Mouse (Mus musculus) MEL (cell line): Measurements from ENCODE around the gene Slc25a25. TPM values are rescaled to one million over a fixed set of nuclear protein-coding genes. Genes with fewer than 3 reads are reported as not detected.

ENCODE experiments used
- DNase-seq: peaks from one replicate; pipeline ENCODE4 v3.0.0; 2011; ENCODE audit warnings: low read depth, low spot score
- H3K27ac ChIP-seq: 2 replicates; pipeline ENCODE4 v1.5.1; 2012; ENCODE audit warnings: low read depth, mild to moderate bottlenecking, control low read depth, low read length, moderate library complexity; ENCODE audit not compliant: control insufficient read depth
- H3K27me3 ChIP-seq, 2 experiments: fragments of 150-350 bp in 1 of 2; sonication (generic) in 1 of 2; 2 replicates each; pipeline ENCODE4 v1.6.1; 2012; ENCODE audit warnings: low read length in 2 of 2, mild to moderate bottlenecking in 2 of 2, improper control_type of control experiment in 1 of 2, moderate library complexity in 1 of 2; ENCODE audit not compliant: insufficient read depth in 2 of 2, control insufficient read depth in 1 of 2
- H3K36me3 ChIP-seq, 2 experiments: 2 replicates each; pipeline ENCODE4 v1.6.1; 2012 to 2014; ENCODE audit warnings: low read length in 2 of 2, improper control_type of control experiment in 1 of 2, inconsistent platforms in 1 of 2, mild to moderate bottlenecking in 1 of 2; ENCODE audit not compliant: insufficient read depth in 2 of 2, control insufficient read depth in 1 of 2
- H3K4me1 ChIP-seq, 2 experiments: fragments of 150-350 bp in 1 of 2; sonication (generic) in 1 of 2; 2 replicates each; pipeline ENCODE4 v1.6.1; 2012; ENCODE audit warnings: low read length in 2 of 2, improper control_type of control experiment in 1 of 2, mild to moderate bottlenecking in 1 of 2; ENCODE audit not compliant: insufficient read depth in 2 of 2, control insufficient read depth in 1 of 2
- H3K4me3 ChIP-seq, 2 experiments: fragments of 150-350 bp in 1 of 2; sonication (generic) in 1 of 2; 2 replicates each; pipeline ENCODE4 v1.5.1; 2012; ENCODE audit warnings: low read depth in 2 of 2, low read length in 2 of 2, mild to moderate bottlenecking in 2 of 2, moderate library complexity in 2 of 2, control low read depth in 1 of 2, improper control_type of control experiment in 1 of 2; ENCODE audit not compliant: control insufficient read depth in 1 of 2, insufficient read depth in 1 of 2
- H3K79me2 ChIP-seq: 2 replicates; pipeline ENCODE4 v1.6.1; 2012; ENCODE audit warnings: mild to moderate bottlenecking, low read length, moderate library complexity; ENCODE audit not compliant: control insufficient read depth, poor library complexity, insufficient read depth
- H3K9ac ChIP-seq: 2 replicates; pipeline ENCODE4 v1.6.1; 2012; ENCODE audit warnings: low read depth, mild to moderate bottlenecking, control low read depth, low read length, moderate library complexity; ENCODE audit not compliant: control insufficient read depth, poor library complexity, severe bottlenecking
- H3K9me3 ChIP-seq: fragments of 150-350 bp; sonication (generic); replicated peaks from 2 replicates; pipeline ENCODE4 v1.6.1; 2012; ENCODE audit warnings: mild to moderate bottlenecking, low read length, improper control_type of control experiment, moderate library complexity; ENCODE audit not compliant: insufficient read depth
- CTCF ChIP-seq, 3 experiments: IDR thresholded peaks in 2 of 3; conservative IDR thresholded peaks in 1 of 3; 2 replicates each; pipeline ENCODE4 v1.5.1; 2011 to 2012; ENCODE audit warnings: low read length in 3 of 3, low read depth in 2 of 3, mild to moderate bottlenecking in 2 of 3, improper control_type of control experiment in 1 of 3, inconsistent platforms in 1 of 3, mixed read lengths in 1 of 3, moderate library complexity in 1 of 3; ENCODE audit not compliant: control insufficient read depth in 1 of 3, insufficient read depth in 1 of 3, poor library complexity in 1 of 3, severe bottlenecking in 1 of 3
- E2F4 ChIP-seq: IDR thresholded peaks from 2 replicates; pipeline ENCODE4 v1.6.1; 2011; ENCODE audit warnings: low read depth, low read length, improper control_type of control experiment, borderline replicate concordance
- ETS1 ChIP-seq: IDR thresholded peaks from 2 replicates; pipeline ENCODE4 v1.6.1; 2012; ENCODE audit warnings: low read depth, mild to moderate bottlenecking, inconsistent platforms, low read length, improper control_type of control experiment, moderate library complexity
- GABPA ChIP-seq: IDR thresholded peaks from 2 replicates; pipeline ENCODE4 v1.6.1; 2012; ENCODE audit warnings: low read depth, mild to moderate bottlenecking, inconsistent platforms, low read length, improper control_type of control experiment, moderate library complexity
- HCFC1 ChIP-seq: IDR thresholded peaks from 2 replicates; pipeline ENCODE4 v1.6.1; 2012; ENCODE audit warnings: low read depth, mild to moderate bottlenecking, inconsistent platforms, low read length, improper control_type of control experiment, moderate library complexity
- JUND ChIP-seq: IDR thresholded peaks from 2 replicates; pipeline ENCODE4 v1.6.1; 2011; ENCODE audit warnings: low read depth, mild to moderate bottlenecking, improper control_type of control experiment, low read length
- KAT2A ChIP-seq: conservative IDR thresholded peaks from 2 replicates; pipeline ENCODE4 v1.6.1; 2012; ENCODE audit warnings: low read depth, low read length, improper control_type of control experiment, inconsistent platforms
- MAFK ChIP-seq: IDR thresholded peaks from 2 replicates; pipeline ENCODE4 v1.6.1; 2011; ENCODE audit warnings: low read depth, mild to moderate bottlenecking, low read length, improper control_type of control experiment, borderline replicate concordance
- MAZ ChIP-seq: IDR thresholded peaks from 2 replicates; pipeline ENCODE4 v1.6.1; 2012; ENCODE audit warnings: low read depth, mild to moderate bottlenecking, inconsistent platforms, low read length, improper control_type of control experiment
- MEF2A ChIP-seq: IDR thresholded peaks from 2 replicates; pipeline ENCODE4 v1.6.1; 2014; ENCODE audit warnings: low read depth, mild to moderate bottlenecking, inconsistent platforms, low read length, improper control_type of control experiment; ENCODE audit not compliant: poor library complexity, insufficient replicate concordance, severe bottlenecking; ENCODE audit errors: extremely low read depth
- MXI1 ChIP-seq: IDR thresholded peaks from 2 replicates; pipeline ENCODE4 v1.6.1; 2011; ENCODE audit warnings: mild to moderate bottlenecking, low read depth, low read length, improper control_type of control experiment
- MYC ChIP-seq: IDR thresholded peaks from 2 replicates; pipeline ENCODE4 v1.6.1; 2011; ENCODE audit warnings: low read depth, mild to moderate bottlenecking, low read length, improper control_type of control experiment, moderate library complexity
- POLR2AphosphoS5 ChIP-seq: IDR thresholded peaks from 2 replicates; pipeline ENCODE4 v1.6.1; 2012; ENCODE audit warnings: low read depth, borderline replicate concordance, mild to moderate bottlenecking, inconsistent platforms, low read length, moderate library complexity, mixed read lengths
- RAD21 ChIP-seq: IDR thresholded peaks from 2 replicates; pipeline ENCODE4 v1.6.1; 2011; ENCODE audit warnings: mild to moderate bottlenecking, low read depth, low read length, improper control_type of control experiment
- RCOR1 ChIP-seq: IDR thresholded peaks from 2 replicates; pipeline ENCODE4 v1.6.1; 2012; ENCODE audit warnings: low read depth, mild to moderate bottlenecking, inconsistent platforms, low read length, improper control_type of control experiment
- SIN3A ChIP-seq: IDR thresholded peaks from 2 replicates; pipeline ENCODE4 v1.6.1; 2012; ENCODE audit warnings: low read length, improper control_type of control experiment, inconsistent platforms
- SMC3 ChIP-seq: IDR thresholded peaks from 2 replicates; pipeline ENCODE4 v1.6.1; 2011; ENCODE audit warnings: low read depth, low read length, improper control_type of control experiment
- TBP ChIP-seq: IDR thresholded peaks from 2 replicates; pipeline ENCODE4 v1.8.0; 2011; ENCODE audit warnings: low read depth, low read length, improper control_type of control experiment
- UBTF ChIP-seq: IDR thresholded peaks from 2 replicates; pipeline ENCODE4 v1.6.1; 2012; ENCODE audit warnings: low read depth, mild to moderate bottlenecking, inconsistent platforms, low read length, improper control_type of control experiment, moderate library complexity, borderline replicate concordance; ENCODE audit not compliant: insufficient read depth
- USF1 ChIP-seq: IDR thresholded peaks from 2 replicates; pipeline ENCODE4 v1.6.1; 2014; ENCODE audit warnings: low read depth, mild to moderate bottlenecking, inconsistent platforms, low read length, improper control_type of control experiment, moderate library complexity
- USF2 ChIP-seq, 2 experiments: IDR thresholded peaks; 2 replicates each; pipeline ENCODE4 v1.6.1; 2011 to 2012; ENCODE audit warnings: improper control_type of control experiment in 2 of 2, low read length in 2 of 2, borderline replicate concordance in 1 of 2, inconsistent platforms in 1 of 2, low read depth in 1 of 2, mild to moderate bottlenecking in 1 of 2; ENCODE audit not compliant: insufficient read depth in 1 of 2
- ZC3H11A ChIP-seq: IDR thresholded peaks from 2 replicates; pipeline ENCODE4 v1.6.1; 2012; ENCODE audit warnings: low read depth, mild to moderate bottlenecking, inconsistent platforms, low read length, improper control_type of control experiment
- ZMIZ1 ChIP-seq: IDR thresholded peaks from 2 replicates; pipeline ENCODE4 v1.6.1; 2012; ENCODE audit warnings: low read depth, mild to moderate bottlenecking, inconsistent platforms, low read length, improper control_type of control experiment, moderate library complexity
- polyA plus RNA-seq, 2 experiments: library from polyadenylated mRNA; stranded (reverse) in 1 of 2; unstranded in 1 of 2; fragments of >175 nt in 1 of 2; fragments of >200 nt in 1 of 2; gene quantifications; 2 replicates each; pipeline versions ENCODE4 v1.2.1 to v1.2.4; 2012; ENCODE audit warnings: low replicate concordance in 2 of 2, low read depth in 1 of 2; ENCODE audit not compliant: insufficient read length in 2 of 2, insufficient read depth in 1 of 2, missing spikeins in 1 of 2
- total RNA-seq: library from RNA; depleted of rRNA; stranded (reverse); fragments of 300-350 nt; gene quantifications from 2 replicates; pipeline ENCODE4 v1.2.3, GENCODE M21; 2012

The Slc25a25 gene
- total and polyA plus RNA-seq, 3 experiments = 22.3 to 32.5 TPM; not detected in 1

GRCm38 (mm10) chr2:32415801-32416200 lies 35.4 kb downstream of the Slc25a25 start:
- H3K79me2 ChIP-seq = no peaks in the 10 kb centered on the region
- no peak overlapping the region for H3K27ac ChIP-seq
- no peak overlapping the region for H3K9ac ChIP-seq
- TF ChIP-seq RCOR1 (no peak), RAD21 (no peak), SMC3 (no peak), SIN3A (no peak), TBP (no peak), MAFK (no peak), ZC3H11A (no peak), GABPA (no peak), ZMIZ1 (no peak), HCFC1 (no peak), E2F4 (no peak)
- H3K4me1 ChIP-seq = no peaks in the 10 kb centered on the region
- DNase-seq = no peak
- H3K9me3 ChIP-seq = no peaks in the 10 kb centered on the region
- H3K27me3 ChIP-seq = no peaks in the 10 kb centered on the region
- no peaks in the 10 kb centered on the region; a peak in 1 of 4 replicates for H3K36me3 ChIP-seq
- no peak overlapping the region for H3K4me3 ChIP-seq

- H3K9me3 ChIP-seq = no peaks in the 10 kb centered on the region
- no peak overlapping the region for H3K27ac ChIP-seq
- TF ChIP-seq JUND (no peak), KAT2A (no peak), SIN3A (no peak), MXI1 (no peak), UBTF (no peak), USF2 (IDR thresholded peaks at IDR 0.05; ENCODE audit: borderline replicate concordance in 1 of 2, insufficient read depth in 1 of 2, low read depth in 1 of 2, low read length in 2 of 2) (no peak), HCFC1 (no peak), USF1 (no peak), MEF2A (no peak), ZC3H11A (no peak), RAD21 (no peak), MYC (no peak), CTCF (IDR thresholded peaks at IDR 0.05 in 2 of 3, conservative IDR thresholded peaks at IDR 0.05 in 1 of 3; ENCODE audit: control insufficient read depth in 1 of 3, insufficient read depth in 1 of 3, low read depth in 2 of 3, low read length in 3 of 3, poor library complexity in 1 of 3, severe bottlenecking in 1 of 3) (no peak), POLR2AphosphoS5 (no peak), GABPA (no peak), ETS1 (no peak), TBP (no peak), MAZ (no peak), RCOR1 (no peak)
- TF ChIP-seq, all 39 proteins: peak for 0
- Histone ChIP-seq H3K27me3 (no peaks in the 10 kb centered on the region), H3K36me3 (no peaks in the 10 kb centered on the region; a peak in 1 of 4 replicates), H3K4me1 (no peaks in the 10 kb centered on the region), H3K79me2 (no peaks in the 10 kb centered on the region), H3K9ac (no peak overlapping the region), H3K4me3 (no peak overlapping the region)
- DNase-seq = no peak
Observed at GRCm38 (mm10) chr2:32413936-32414335, 37.3 kb downstream of the Slc25a25 start.
